Mouse (Mus musculus) forebrain, postnatal 0 days (tissue): ENCODE results near the gene Dcaf6. TPM values are rescaled to one million over a fixed set of nuclear protein-coding genes. Genes with fewer than 3 reads are reported as not detected.
A peak's percentile ranks its signal among the peaks of the same experiment; 100 is the strongest.

Source experiments
- ATAC-seq: fragments of 200-750 bp; cut with Nextera tagmentation; 2 replicates; pipeline ENCODE4 v1.8.0; 2017; ENCODE audit warnings: mild to moderate bottlenecking, moderate library complexity
- DNase-seq: peaks from one replicate; pipeline ENCODE4 v3.0.0-alpha.2; 2015
- H3K27ac ChIP-seq: fragments of 300-500 bp; sonication (generic); 2 replicates; pipeline ENCODE4 v1.5.1; 2014; ENCODE audit warnings: low read depth, mild to moderate bottlenecking, antibody characterized with exemption, low read length, moderate library complexity, mixed read lengths
- H3K27me3 ChIP-seq: fragments of 300-500 bp; sonication (generic); 2 replicates; pipeline ENCODE4 v1.6.1; 2014; ENCODE audit warnings: mild to moderate bottlenecking, low read length, mixed read lengths; ENCODE audit not compliant: insufficient read depth
- H3K36me3 ChIP-seq: fragments of 300-500 bp; sonication (generic); 2 replicates; pipeline ENCODE4 v1.6.1; 2014; ENCODE audit warnings: mild to moderate bottlenecking, moderate library complexity; ENCODE audit not compliant: insufficient read depth
- H3K4me1 ChIP-seq: fragments of 300-500 bp; sonication (generic); 2 replicates; pipeline ENCODE4 v1.6.1; 2014; ENCODE audit warnings: antibody characterized with exemption; ENCODE audit not compliant: insufficient read depth
- H3K4me2 ChIP-seq: fragments of 300-500 bp; sonication (generic); 2 replicates; pipeline ENCODE4 v1.6.1; 2014; ENCODE audit warnings: low read depth, mild to moderate bottlenecking, moderate library complexity
- H3K4me3 ChIP-seq: fragments of 300-500 bp; sonication (generic); 2 replicates; pipeline ENCODE4 v1.5.1; 2014; ENCODE audit warnings: low read depth, low read length, mixed read lengths
- H3K9ac ChIP-seq: fragments of 300-500 bp; sonication (generic); 2 replicates; pipeline ENCODE4 v1.6.1; 2014; ENCODE audit warnings: mild to moderate bottlenecking
- H3K9me3 ChIP-seq: fragments of 300-500 bp; sonication (generic); 2 replicates; pipeline ENCODE4 v1.6.1; 2016; ENCODE audit warnings: low read length
- CTCF ChIP-seq: sonication (generic); IDR thresholded peaks from 2 replicates; pipeline ENCODE4 v1.5.1; 2016; ENCODE audit warnings: antibody characterized with exemption, control low read depth, low read depth
- WGBS: fragments of 180-500 bp; shearing (Covaris S2); extraction: QIAGEN DNeasy Blood & Tissue Kit; methylation state at CpG from one replicate; pipeline ENCODE4 v1.1.7; 2014; 5-methylcytosine and 5-hydroxymethylcytosine counted together
- polyA plus RNA-seq: library from polyadenylated mRNA; unstranded; fragments of >200 nt; fragmentation: Nextera tagmentation; extraction: Ambion mirVana; gene quantifications from 2 replicates; pipeline ENCODE4 v1.2.1, GENCODE M21; 2015
- total RNA-seq: library from RNA; depleted of rRNA; stranded (reverse); fragments of >200 nt; gene quantifications from 2 replicates; pipeline ENCODE4 v1.2.3, GENCODE M21; 2014

The Dcaf6 gene
- total and polyA plus RNA-seq, 2 experiments from 2014 or later = 23.6 to 43.5 TPM

DNA sequence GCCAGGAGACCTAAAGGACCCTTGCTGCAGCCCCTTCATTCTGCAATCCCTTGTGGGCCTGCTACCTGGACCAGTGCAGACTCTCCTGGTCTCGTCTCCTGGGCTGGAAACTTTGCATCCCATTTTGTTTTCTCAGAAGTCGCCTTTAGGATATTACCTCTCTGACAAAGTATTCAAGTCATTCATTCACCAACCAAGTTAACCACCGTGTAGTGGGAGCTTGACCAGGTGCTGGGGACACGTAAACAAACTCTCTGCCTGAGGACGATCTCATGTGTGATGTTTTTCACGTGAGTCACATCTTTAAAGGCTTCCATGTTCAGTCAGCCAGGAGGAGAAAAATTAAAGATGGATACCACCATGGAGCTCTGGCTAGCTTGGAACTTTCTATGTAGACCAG is 157.1 kb downstream of the Dcaf6 start:
- no peak overlapping the region for H3K27ac ChIP-seq
- ATAC-seq (no peak), DNase-seq (no peak)
- peaks cover 18% of the 10 kb centered on the region for H3K36me3 ChIP-seq
- no peak overlapping the region for H3K4me2 ChIP-seq
- H3K27me3 ChIP-seq = no peaks in the 10 kb centered on the region
- WGBS = 73% methylated on average over 6 of the region's 6 CpGs
- no peak overlapping the region for H3K9ac ChIP-seq
- H3K4me3 ChIP-seq = no peak overlapping the region
- no peaks in the 10 kb centered on the region for H3K4me1 ChIP-seq
- H3K9me3 ChIP-seq = no peaks in the 10 kb centered on the region
- no peak for TF ChIP-seq CTCF

DNA sequence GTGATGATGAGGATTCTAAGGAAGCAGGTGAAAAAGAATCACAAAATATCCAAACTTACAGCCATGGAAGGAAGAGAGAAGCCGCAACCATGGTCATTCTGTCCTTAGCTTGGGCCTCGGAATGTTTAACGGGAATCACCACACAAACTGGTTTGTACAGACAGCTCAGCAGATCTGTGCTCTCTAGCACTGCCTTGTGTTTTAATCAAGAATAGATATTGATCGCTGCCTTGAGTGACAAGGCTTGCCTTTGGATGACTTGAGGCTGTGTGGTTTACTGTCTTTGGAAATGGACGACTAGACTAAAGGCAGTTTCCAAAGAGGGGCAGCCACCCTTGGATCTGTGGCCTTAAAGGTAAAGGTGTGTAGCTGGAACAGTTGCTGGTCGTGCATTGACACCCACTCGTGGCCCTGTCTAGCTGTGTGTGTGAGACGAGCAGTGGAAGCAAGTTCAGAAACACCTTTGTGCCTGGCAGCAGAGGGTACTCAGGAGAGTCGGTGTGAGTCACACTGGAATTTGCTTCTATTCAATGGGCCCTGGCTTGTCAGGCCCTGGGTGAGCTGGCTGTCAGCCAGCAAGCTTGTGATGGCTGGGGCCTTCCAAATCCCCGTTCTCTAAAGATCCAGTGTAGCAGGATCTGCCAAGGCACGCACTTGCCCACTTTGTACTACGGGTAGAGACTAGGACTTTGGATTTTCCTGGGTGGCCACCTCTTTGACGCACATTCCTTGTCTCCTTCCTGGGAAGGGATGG is 157.6 kb downstream of the Dcaf6 start:
- no peaks in the 10 kb centered on the region for H3K9me3 ChIP-seq
- WGBS = 43% methylated on average over 13 of the region's 13 CpGs
- ATAC-seq = peak; percentile 64; the same call in 1 of the 2 replicates
- no peaks in the 10 kb centered on the region for H3K4me1 ChIP-seq
- peaks cover 12% of the 10 kb centered on the region for H3K36me3 ChIP-seq
- H3K27ac ChIP-seq = no peak overlapping the region
- H3K9ac ChIP-seq = no peak overlapping the region
- no peak overlapping the region for H3K4me3 ChIP-seq
- H3K27me3 ChIP-seq = no peaks in the 10 kb centered on the region
- TF ChIP-seq CTCF = peak; percentile 30; the same call in 1 of the 2 replicates
- H3K4me2 ChIP-seq = no peak overlapping the region
- peak; percentile 60 for DNase-seq

DNA sequence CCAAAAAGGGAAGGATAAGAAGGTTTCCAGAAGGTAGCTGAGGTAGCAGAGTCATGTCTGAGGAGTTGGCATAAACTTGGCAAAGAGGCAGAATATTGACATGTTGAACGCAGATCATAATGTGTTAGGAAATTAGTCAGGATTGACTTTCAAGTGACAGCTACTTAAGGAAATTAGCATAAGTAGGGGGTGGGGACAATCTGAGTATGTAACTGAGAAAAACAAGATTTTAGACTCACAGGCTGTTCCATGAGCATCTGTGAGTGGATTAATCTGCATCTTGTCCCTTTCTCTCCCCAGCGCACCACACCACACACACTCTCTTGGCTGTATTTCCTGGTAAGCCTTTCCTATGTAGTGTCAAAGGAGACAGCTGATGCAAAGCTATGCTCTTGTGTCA is 158.7 kb downstream of the Dcaf6 start:
- H3K4me3 ChIP-seq = no peak overlapping the region
- no peaks in the 10 kb centered on the region for H3K27me3 ChIP-seq
- 37% methylated on average over 2 of the region's 2 CpGs for WGBS
- H3K27ac ChIP-seq = no peak overlapping the region
- peaks cover 6% of the 10 kb centered on the region for H3K36me3 ChIP-seq
- DNase-seq = no peak
- peak; percentile 80 for ATAC-seq
- no peaks in the 10 kb centered on the region for H3K4me1 ChIP-seq
- H3K9ac ChIP-seq = no peak overlapping the region
- TF ChIP-seq CTCF = no peak
- H3K4me2 ChIP-seq = no peak overlapping the region
- H3K9me3 ChIP-seq = no peaks in the 10 kb centered on the region

GRCm38 (mm10) chr1:165301108-165301507 is 159.2 kb downstream of the Dcaf6 start:
- TF ChIP-seq CTCF = no peak
- Histone ChIP-seq H3K9me3 (no peaks in the 10 kb centered on the region), H3K4me3 (no peak overlapping the region), H3K4me1 (no peaks in the 10 kb centered on the region), H3K4me2 (no peak overlapping the region), H3K9ac (no peak overlapping the region), H3K36me3 (peaks cover 5% of the 10 kb centered on the region), H3K27ac (no peak overlapping the region), H3K27me3 (no peaks in the 10 kb centered on the region)
- 78% methylated on average over 3 of the region's 3 CpGs for WGBS
- ATAC-seq (no peak), DNase-seq (no peak)

DNA sequence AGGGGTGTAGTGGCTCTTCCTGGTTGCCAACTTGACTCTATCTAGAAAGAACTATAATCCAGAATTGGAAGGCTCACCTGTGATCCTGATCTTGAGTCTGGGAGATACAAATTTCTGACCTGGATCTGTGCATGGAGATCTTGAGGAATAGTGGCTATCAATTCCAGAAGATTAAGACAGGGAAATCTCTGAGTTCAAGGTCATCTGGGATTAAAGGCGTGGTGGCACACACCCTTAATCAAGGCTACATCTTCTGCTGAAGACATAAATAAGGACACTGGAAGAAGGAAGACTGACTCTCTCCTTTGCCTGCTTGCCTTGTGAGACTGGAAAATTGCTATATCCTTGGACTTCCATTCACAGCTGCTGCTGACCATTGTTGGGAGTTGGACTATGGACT is 164.8 kb downstream of the Dcaf6 start, which contains the start of gene Gpr161:
Gene Gpr161, plus strand, starts transcription at position 301 of the 400 bp plus-strand sequence.
- Histone ChIP-seq H3K27me3 (no peaks in the 10 kb centered on the region), H3K4me2 (no peak within 1 kb of the TSS), H3K27ac (no peak within 1 kb of the TSS), H3K9ac (no peak within 1 kb of the TSS), H3K9me3 (no peaks in the 10 kb centered on the region), H3K4me3 (no peak within 1 kb of the TSS), H3K4me1 (no peaks in the 10 kb centered on the region), H3K36me3 (peaks cover 16% of the 10 kb centered on the region)
- 97% methylated on average over 1 of the region's 1 CpGs for WGBS
- ATAC-seq (no peak), DNase-seq (no peak)
- no peak for TF ChIP-seq CTCF

- no peaks in the 10 kb centered on the region for H3K9me3 ChIP-seq
- ATAC-seq (no peak), DNase-seq (no peak)
- H3K4me1 ChIP-seq = no peaks in the 10 kb centered on the region
- H3K4me3 ChIP-seq = no peak overlapping the region
- 92% methylated on average over 6 of the region's 6 CpGs for WGBS
- no peak overlapping the region for H3K4me2 ChIP-seq
- H3K27ac ChIP-seq = no peak overlapping the region
- no peaks in the 10 kb centered on the region for H3K27me3 ChIP-seq
- no peak overlapping the region for H3K9ac ChIP-seq
- peaks cover 16% of the 10 kb centered on the region for H3K36me3 ChIP-seq
- no peak for TF ChIP-seq CTCF
These were observed 168.7 kb downstream of the Dcaf6 start for GRCm38 (mm10) chr1:165291606-165292005.

DNA sequence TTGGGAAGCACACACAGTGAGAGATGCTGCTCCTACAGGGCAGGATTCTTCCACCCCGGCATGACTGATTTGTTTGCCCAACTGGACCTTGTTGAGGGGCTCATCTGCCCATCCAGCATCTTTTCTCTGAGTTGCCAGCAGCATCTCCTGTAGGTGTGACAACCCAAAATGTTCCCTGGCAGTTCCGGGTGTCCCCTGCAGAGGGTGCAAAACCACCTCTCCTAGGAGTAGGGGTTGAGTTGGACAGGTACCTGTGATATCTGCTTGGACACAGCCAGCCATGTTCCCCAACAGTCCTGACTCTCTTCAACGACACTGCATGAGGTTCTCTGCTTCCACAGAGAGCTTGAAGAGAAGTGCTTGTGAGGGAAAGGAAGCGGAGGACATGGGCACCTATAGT is 170.4 kb downstream of the Dcaf6 start:
- TF ChIP-seq CTCF = no peak
- Histone ChIP-seq H3K27ac (no peak overlapping the region), H3K4me3 (no peak overlapping the region), H3K9ac (no peak overlapping the region), H3K27me3 (no peaks in the 10 kb centered on the region), H3K9me3 (no peaks in the 10 kb centered on the region), H3K4me2 (no peak overlapping the region), H3K4me1 (peaks cover 3% of the 10 kb centered on the region; the same call in 1 of the 2 replicates), H3K36me3 (peaks cover 6% of the 10 kb centered on the region)
- WGBS = 92% methylated on average over 4 of the region's 4 CpGs
- DNase-seq (no peak), ATAC-seq (no peak)
